Mouse (Mus musculus) heart, adult 18-20 months (tissue): ENCODE measurements around the gene Zdhhc1. TPM values are rescaled to one million over a fixed set of nuclear protein-coding genes. Genes with fewer than 3 reads are reported as not detected.
A peak's percentile ranks its signal among the peaks of the same experiment; 100 is the strongest.

ENCODE experiments used
- DNase-seq, 2 experiments: peaks; one replicate each; pipeline ENCODE4 v3.0.0; 2021 to 2022; ENCODE audit warnings: mixed read lengths in 1 of 2
- total RNA-seq, 2 experiments: library from RNA; stranded (reverse); gene quantifications; 2 replicates each; pipeline ENCODE4 v1.2.3; 2021

Gene Zdhhc1
- total RNA-seq, 2 experiments from 2014 or later = 12.5 to 14.2 TPM

DNA sequence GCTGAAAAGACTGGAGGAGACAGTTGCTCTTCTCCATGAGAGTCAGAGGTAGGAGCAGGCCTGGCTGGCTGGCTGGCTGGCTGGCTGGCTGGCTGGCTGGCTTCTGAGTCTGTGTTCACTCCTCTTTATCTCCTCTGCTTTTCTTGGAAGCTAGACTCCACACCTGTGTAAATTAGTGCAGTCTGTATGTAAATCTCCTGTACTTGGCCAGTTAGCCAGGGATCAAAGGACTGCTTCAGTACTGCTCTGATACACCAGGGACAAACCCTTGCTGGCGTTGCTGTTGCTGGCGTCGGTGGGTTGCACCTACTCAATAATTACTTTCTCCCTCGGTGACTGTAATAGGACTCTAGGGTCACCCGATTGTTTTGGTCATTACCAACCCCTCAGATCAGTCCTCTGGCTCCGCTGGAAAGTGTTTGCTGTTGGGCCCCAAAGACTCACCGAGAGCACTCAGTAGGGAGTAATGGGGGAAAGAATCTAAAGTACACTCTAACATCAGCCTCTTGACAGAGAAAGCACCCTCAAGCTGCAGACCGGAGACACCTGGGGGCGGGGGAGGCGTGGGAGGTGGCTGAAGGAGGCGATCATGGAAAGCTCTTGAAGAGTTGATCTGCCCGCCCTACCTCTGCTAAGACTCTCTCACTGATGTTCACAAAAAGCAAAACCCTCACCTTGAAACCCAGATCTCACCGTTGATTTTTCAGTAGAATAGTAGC, 35.5 kb downstream of the Zdhhc1 start:
- DNase-seq = no peak

DNA sequence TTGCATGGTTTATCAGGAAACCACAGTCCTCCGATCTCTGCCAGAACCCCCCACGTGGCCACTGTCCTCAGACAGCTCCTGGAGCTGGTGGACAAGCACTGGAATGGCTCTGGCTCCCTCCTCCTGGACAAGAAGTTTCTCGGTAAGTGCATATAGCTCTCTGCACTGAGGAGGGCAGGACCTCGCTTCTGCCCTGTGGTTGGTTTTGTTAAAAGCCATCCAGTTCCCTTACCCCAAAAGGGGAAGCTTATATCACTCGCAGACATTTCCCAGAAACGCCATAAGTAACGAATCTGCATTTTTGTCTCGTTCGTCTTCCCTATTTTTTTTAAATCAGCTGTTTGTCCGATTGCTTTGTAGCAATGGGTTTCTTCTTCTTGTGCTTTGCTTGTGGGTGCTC, 41.5 kb downstream of the Zdhhc1 start:
- DNase-seq = peak; percentile 19 to 26

DNA sequence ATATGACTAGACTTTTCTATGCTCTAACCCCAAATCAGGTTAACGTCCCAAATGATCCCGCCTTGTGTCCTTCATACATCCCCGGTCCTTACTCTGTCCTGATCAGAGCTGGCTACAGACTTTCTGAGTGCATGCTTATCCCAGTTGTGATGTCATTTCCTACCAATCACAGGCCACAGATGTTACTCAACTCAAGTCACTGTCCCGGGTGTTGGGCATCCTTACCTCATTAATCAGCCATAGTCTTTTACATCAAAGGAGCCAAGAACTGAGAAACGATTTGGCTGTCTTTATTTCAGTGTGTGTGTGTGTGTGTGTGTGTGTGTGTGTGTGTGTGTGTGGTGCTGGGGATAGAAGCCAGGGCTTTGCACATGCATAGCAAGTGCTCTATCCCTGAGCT, 42.6 kb downstream of the Zdhhc1 start:
- DNase-seq = peak; percentile 19 to 31

- peak; percentile 19 to 48 for DNase-seq
These were observed 43.4 kb downstream of the Zdhhc1 start for GRCm38 (mm10) chr8:105453296-105453695.

GRCm38 (mm10) chr8:105451903-105452603, 44.6 kb downstream of the Zdhhc1 start:
- DNase-seq = peak in 1 of 2 experiments; percentile 28

DNA sequence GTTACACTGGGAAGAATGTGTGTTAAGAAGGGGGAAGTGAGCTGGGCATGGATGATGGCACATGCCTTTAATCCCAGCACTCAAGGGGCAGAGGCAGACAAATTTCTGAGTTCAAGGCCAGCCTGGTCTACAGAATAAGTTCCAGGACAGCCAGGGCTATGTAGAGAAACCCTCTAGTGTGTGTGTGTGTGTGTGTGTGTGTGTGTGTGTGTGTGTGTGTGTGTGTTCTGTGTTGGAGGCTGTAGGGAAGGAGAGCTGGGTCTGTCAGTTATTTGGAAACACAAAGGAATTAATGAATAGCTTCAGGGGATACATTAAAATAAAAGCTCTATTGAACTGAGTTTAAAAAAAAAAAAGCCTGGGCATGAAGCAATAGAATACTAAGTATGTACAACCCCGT, 45.7 kb downstream of the Zdhhc1 start:
- no peak for DNase-seq

GRCm38 (mm10) chr8:105448596-105448995, 48.1 kb downstream of the Zdhhc1 start:
- DNase-seq = no peak

GRCm38 (mm10) chr8:105448188-105448587, 48.5 kb downstream of the Zdhhc1 start:
- no peak for DNase-seq

GRCm38 (mm10) chr8:105446127-105446552, 50.6 kb downstream of the Zdhhc1 start:
- peak; percentile 58 to 61 for DNase-seq

GRCm38 (mm10) chr8:105445296-105446126, 51.2 kb downstream of the Zdhhc1 start:
- DNase-seq = peak; percentile 54 to 66

- no peak for DNase-seq
These were observed 54.0 kb downstream of the Zdhhc1 start for GRCm38 (mm10) chr8:105442661-105443060.

DNA sequence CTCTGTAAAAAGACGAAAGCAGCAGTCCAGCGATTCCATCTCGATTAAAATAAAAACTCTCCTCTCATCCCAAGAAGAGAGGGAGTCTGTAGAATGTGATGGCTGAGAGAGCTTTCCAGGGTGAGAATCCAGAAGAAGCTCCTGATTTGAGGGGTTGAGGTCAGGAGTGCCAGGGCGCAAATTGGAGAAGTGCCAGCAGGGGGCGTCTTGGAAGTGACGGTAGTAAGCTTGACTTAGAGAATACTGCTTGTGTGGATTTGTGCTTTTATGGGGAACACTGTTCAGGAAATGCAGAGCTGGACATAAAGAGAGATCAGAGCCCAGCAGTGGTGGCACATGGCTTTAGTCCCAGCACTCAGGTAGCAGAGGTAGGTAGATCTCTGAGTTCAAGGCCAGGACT, 55.3 kb downstream of the Zdhhc1 start:
- DNase-seq = peak; percentile 11 to 57

GRCm38 (mm10) chr8:105438865-105439264, 57.8 kb downstream of the Zdhhc1 start:
- DNase-seq = peak; percentile 14 to 48

- DNase-seq = peak in 1 of 2 experiments; percentile 33
These were observed 59.5 kb downstream of the Zdhhc1 start for GRCm38 (mm10) chr8:105437078-105437748.

DNA sequence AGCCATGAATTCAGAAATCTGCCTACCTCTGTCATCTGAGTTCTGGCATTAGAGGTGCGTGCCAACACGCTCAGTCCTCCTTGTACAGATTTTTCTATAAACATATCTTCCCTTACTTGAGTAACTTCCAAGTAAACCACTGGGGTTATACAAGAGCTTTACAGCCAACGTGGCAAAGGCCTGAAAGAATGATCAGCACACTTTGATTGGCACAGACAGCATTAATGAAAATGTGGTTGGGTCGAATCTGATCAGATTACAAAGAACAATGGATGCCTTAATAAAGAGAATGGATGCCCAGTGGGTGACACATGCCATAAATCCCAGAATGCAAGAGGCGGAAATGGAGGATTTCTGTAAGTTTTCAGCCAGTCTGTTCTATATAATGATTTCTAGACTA, 60.5 kb downstream of the Zdhhc1 start:
- DNase-seq = no peak

- DNase-seq = no peak
These were observed 62.6 kb downstream of the Zdhhc1 start for GRCm38 (mm10) chr8:105434136-105434535.

- DNase-seq = peak; percentile 41 to 58
These were observed 63.2 kb downstream of the Zdhhc1 start for GRCm38 (mm10) chr8:105433511-105433910.

GRCm38 (mm10) chr8:105433021-105433420, 63.7 kb downstream of the Zdhhc1 start:
- DNase-seq = peak; percentile 33 to 42

DNA sequence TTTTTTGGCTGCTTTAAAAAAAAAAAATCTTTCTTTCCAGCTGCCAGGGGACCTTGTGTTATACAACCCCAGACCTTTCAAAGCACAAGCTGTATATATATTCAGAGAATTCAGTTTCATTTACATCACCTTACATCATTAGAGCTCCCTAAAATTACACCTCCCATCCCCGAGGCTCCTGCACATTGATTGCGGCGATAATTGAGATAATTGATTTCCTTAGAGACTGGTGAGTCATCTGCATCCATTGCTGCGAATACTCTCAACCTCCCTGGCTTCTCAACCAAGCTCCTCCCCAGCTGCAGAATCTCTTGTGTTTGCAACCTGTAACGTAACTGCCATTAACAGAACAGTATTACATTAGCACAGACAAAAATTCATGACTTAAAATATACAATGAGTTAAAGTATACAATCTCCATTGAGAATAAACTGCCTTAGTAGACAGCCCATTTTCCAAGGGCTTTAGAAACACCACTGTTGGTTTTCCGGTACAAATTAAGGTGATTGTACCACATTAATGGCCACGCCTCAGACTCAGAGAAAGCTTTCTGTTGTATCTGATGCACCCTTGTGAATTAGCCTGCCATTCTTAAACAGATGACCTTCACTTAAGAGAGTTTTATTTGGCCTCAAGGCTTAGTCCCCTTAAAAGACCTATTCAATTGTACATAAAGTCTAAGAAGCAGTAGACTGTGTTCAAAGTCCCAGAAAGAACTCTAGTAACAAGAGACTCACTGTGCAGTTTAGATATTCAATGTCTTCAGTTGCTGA, 64.8 kb downstream of the Zdhhc1 start:
- no peak for DNase-seq

GRCm38 (mm10) chr8:105426878-105427277, 69.8 kb downstream of the Zdhhc1 start:
- DNase-seq = peak in 1 of 2 experiments; percentile 27
